Comparison of ENCODE assay signal across 25 mouse cellular contexts in genomic region chr2:70961086-70961941, GRCm38 (mm10).
DNase-seq lines count a peak whose midpoint lies in the region; ATAC-seq and TF ChIP-seq lines count a peak whose summit lies in the region.
"Had no signal": no experiment of that assay in that cellular context is flagged by ENCODE, and none has a peak within 500 bp of the region (broad histone marks: within the 10 kb centered on the region; RNA-seq: fewer than 3 reads in every experiment).

No protein-coding gene starts in this region.

- no peak overlapping the region for H3K4me2 ChIP-seq in hindbrain, embryonic 13.5 days
- H3K4me2 ChIP-seq: embryonic facial prominence, embryonic 13.5 days; forebrain, embryonic 13.5 days; hindbrain, embryonic 12.5 days had no signal

- no peaks in the 10 kb centered on the region for H3K36me3 ChIP-seq in spleen, adult 2 months (ENCODE audit: control insufficient read depth, insufficient read depth, low read length)
- H3K36me3 ChIP-seq in hindbrain, embryonic 13.5 days = peaks cover 9% of the 10 kb centered on the region; the same call in 1 of the 2 replicates
- H3K36me3 ChIP-seq: hindbrain, embryonic 12.5 days had no signal

- H3K27me3 ChIP-seq in spleen, adult 2 months (ENCODE audit: control insufficient read depth, insufficient read depth, low read length) = no peaks in the 10 kb centered on the region
- H3K27me3 ChIP-seq in hindbrain, embryonic 13.5 days = no peaks in the 10 kb centered on the region
- H3K27me3 ChIP-seq: embryonic facial prominence, embryonic 13.5 days; forebrain, embryonic 13.5 days; hindbrain, embryonic 12.5 days; Patski had no signal

- no peak overlapping the region for H3K9ac ChIP-seq in hindbrain, embryonic 13.5 days
- H3K9ac ChIP-seq: embryonic facial prominence, embryonic 13.5 days; forebrain, embryonic 13.5 days; hindbrain, embryonic 12.5 days had no signal

- H3K4me1 ChIP-seq in spleen, adult 2 months (ENCODE audit: control insufficient read depth, insufficient read depth, insufficient read length) = peaks cover 17% of the 10 kb centered on the region; the same call in 1 of the 2 replicates
- H3K4me1 ChIP-seq in hindbrain, embryonic 13.5 days (replicated peaks) = peaks cover 9% of the 10 kb centered on the region; the same call in 1 of the 2 replicates
- H3K4me1 ChIP-seq: embryonic facial prominence, embryonic 13.5 days had no signal

- no peak for DNase-seq in left cerebral cortex, adult 2 months (ENCODE audit: extremely low spot score in 1 of 2, low spot score in 2 of 2)
- DNase-seq in left cerebral cortex, adult 18-20 months (ENCODE audit: low spot score in 2 of 2) = no peak
- DNase-seq in spleen, adult 2 months (ENCODE audit: low read depth in 1 of 2, low spot score in 2 of 2) = no peak
- no peak for DNase-seq in spleen, postnatal 4 days (ENCODE audit: low spot score in 2 of 2)
- peak; percentile 56 for DNase-seq in brain, adult 2 months (ENCODE audit: low read depth, low spot score)
- peak; percentile 42 for DNase-seq in telencephalon, adult 2 months (ENCODE audit: low read depth, low spot score)
- no peak for DNase-seq in gastrocnemius, adult 2 months
- DNase-seq: adrenal gland, adult 2 months; adrenal gland, postnatal 25 days; B cell, adult 2 months; cerebellum, adult 11-12 months; cerebellum, adult 9-10 months; cerebellum, postnatal 25 days; gastrocnemius, postnatal 36 days; heart, adult 11 months; heart, postnatal 10 days; heart, postnatal 4 days had no signal

- no peak for TF ChIP-seq POLR2A in spleen, adult 2 months (IDR thresholded peaks at IDR 0.05; ENCODE audit: low read depth, low read length)

- no peak for TF ChIP-seq CTCF in left cerebral cortex, adult 2 months (IDR thresholded peaks at IDR 0.05)
- no peak for TF ChIP-seq CTCF in spleen, adult 2 months (IDR thresholded peaks at IDR 0.05; ENCODE audit: extremely low read depth, insufficient read depth, insufficient read length, insufficient replicate concordance)
- TF ChIP-seq CTCF in gastrocnemius, adult 2 months (IDR thresholded peaks at IDR 0.05) = no peak

- 63% methylated on average over 6 of the region's 6 CpGs for WGBS in spleen, adult 2 months
- WGBS in hindbrain, embryonic 13.5 days = 82% methylated on average over 6 of the region's 6 CpGs

- intact Hi-C loops in left cerebral cortex, adult 2 months (cut with DNase I) = no loop called here
- intact Hi-C loops in gastrocnemius, adult 2 months (cut with DNase I) = no loop called here

- peak overlapping the region; percentile 70 for H3K27ac ChIP-seq in left cerebral cortex, adult 2 months
- H3K27ac ChIP-seq in spleen, adult 2 months (ENCODE audit: insufficient read depth, low read length) = peak overlapping the region; percentile 20; the same call in 1 of the 2 replicates
- H3K27ac ChIP-seq in gastrocnemius, adult 2 months = no peak overlapping the region
- no peak overlapping the region for H3K27ac ChIP-seq in hindbrain, embryonic 13.5 days
- H3K27ac ChIP-seq: embryonic facial prominence, embryonic 13.5 days; forebrain, embryonic 13.5 days; hindbrain, embryonic 12.5 days; hindbrain, postnatal 0 days had no signal

- no peak overlapping the region for H3K4me3 ChIP-seq in left cerebral cortex, adult 2 months
- H3K4me3 ChIP-seq in spleen, adult 2 months (ENCODE audit: extremely low read depth, insufficient read depth, insufficient read length) = no peak overlapping the region
- H3K4me3 ChIP-seq in gastrocnemius, adult 2 months = no peak overlapping the region
- no peak overlapping the region for H3K4me3 ChIP-seq in hindbrain, embryonic 13.5 days
- H3K4me3 ChIP-seq: embryonic facial prominence, embryonic 13.5 days; forebrain, embryonic 13.5 days; hindbrain, embryonic 12.5 days had no signal

- H3K9me3 ChIP-seq in hindbrain, embryonic 13.5 days = no peaks in the 10 kb centered on the region
- H3K9me3 ChIP-seq: embryonic facial prominence, embryonic 13.5 days; forebrain, embryonic 13.5 days; hindbrain, embryonic 12.5 days had no signal

- ATAC-seq in hindbrain, embryonic 13.5 days (ENCODE audit: low FRiP score) = no peak
- ATAC-seq: activated CD4-positive, CD25-positive, alpha-beta regulatory T cell, adult 4 months; CD4-positive, CD25-positive, alpha-beta regulatory T cell, adult 4 months; forebrain, embryonic 13.5 days; hindbrain, postnatal 0 days; Patski had no signal

Comparison
In these comparisons a context has a peak if more than half of its experiments do, and no peak if none do; other contexts are left out.
1. DNase-seq: peak in brain, adult 2 months (single experiment) and telencephalon, adult 2 months (single experiment); none in left cerebral cortex, adult 2 months (0 of 2), left cerebral cortex, adult 18-20 months (0 of 2), spleen, adult 2 months (0 of 2), spleen, postnatal 4 days (0 of 2) and gastrocnemius, adult 2 months (single experiment).
2. H3K27ac ChIP-seq: peak in left cerebral cortex, adult 2 months (single experiment) and spleen, adult 2 months (single experiment); none in gastrocnemius, adult 2 months (single experiment) and hindbrain, embryonic 13.5 days (single experiment).